Mouse (Mus musculus) liver, adult 2 months (tissue): ENCODE measurements around the gene Galnt12.

ENCODE experiments used
- CTCF ChIP-seq: fragments of 200-500 bp; IDR thresholded peaks from 2 replicates; pipeline ENCODE4 v1.5.1; 2011; ENCODE audit warnings: low read depth, low read length, control low read depth
- POLR2A ChIP-seq: fragments of 200-500 bp; IDR thresholded peaks from 2 replicates; pipeline ENCODE4 v1.6.1; 2011; ENCODE audit warnings: low read length, control low read depth; ENCODE audit not compliant: insufficient read depth; ENCODE audit errors: extremely low read depth

DNA sequence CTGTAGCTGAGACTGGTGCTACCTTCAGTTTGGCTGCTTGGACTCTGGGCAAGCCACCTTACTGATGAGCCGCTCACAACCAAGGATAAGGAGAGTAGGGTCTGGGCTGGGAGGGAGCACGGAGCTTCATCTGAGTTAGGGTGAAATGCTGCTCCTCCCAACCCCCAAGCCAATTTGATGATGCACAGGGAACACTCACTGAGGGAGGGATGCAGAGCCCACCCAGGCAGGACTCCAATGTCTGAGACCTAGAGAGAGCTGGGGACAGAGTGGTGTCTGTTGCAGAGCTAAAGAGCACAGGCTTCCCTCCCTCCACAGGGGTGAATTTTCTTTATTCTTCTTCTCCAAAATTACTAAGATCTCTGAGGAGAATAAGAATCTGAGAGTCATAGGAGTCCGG is 40.2 kb downstream of the Galnt12 start:
- TF ChIP-seq CTCF (no peak), POLR2A (no peak)
